Mouse (Mus musculus): ENCODE results near the gene Ablim2. TPM values are rescaled to one million over a fixed set of nuclear protein-coding genes. Genes with fewer than 3 reads are reported as not detected.
A peak's percentile ranks its signal among the peaks of the same experiment; 100 is the strongest.

Ablim2 gene
- polyA plus RNA-seq, 1 experiment: 113 TPM

GRCm38 (mm10) chr5:35903456-35903855, 145.8 kb downstream of the Ablim2 start:
- no peak for DNase-seq (ENCODE audit: extremely low spot score in 1 of 2, low spot score in 1 of 2)

- DNase-seq (ENCODE audit: extremely low spot score in 1 of 2, low spot score in 1 of 2): no peak
Measured at GRCm38 (mm10) chr5:35905283-35905682, 147.6 kb downstream of the Ablim2 start.

GRCm38 (mm10) chr5:35907090-35907489, 149.4 kb downstream of the Ablim2 start:
- DNase-seq (ENCODE audit: extremely low spot score in 1 of 2, low spot score in 1 of 2): no peak

- DNase-seq (ENCODE audit: extremely low spot score in 1 of 2, low spot score in 1 of 2): peak; percentile 58 to 74
Measured at GRCm38 (mm10) chr5:35907633-35908426, 150.2 kb downstream of the Ablim2 start.

GRCm38 (mm10) chr5:35908626-35909443, 151.2 kb downstream of the Ablim2 start:
- DNase-seq (ENCODE audit: extremely low spot score in 1 of 2, low spot score in 1 of 2): peak in 1 of 2 experiments; percentile 44

GRCm38 (mm10) chr5:35915629-35916300, 158.1 kb downstream of the Ablim2 start:
- DNase-seq (ENCODE audit: extremely low spot score in 1 of 2, low spot score in 1 of 2): no peak

DNA sequence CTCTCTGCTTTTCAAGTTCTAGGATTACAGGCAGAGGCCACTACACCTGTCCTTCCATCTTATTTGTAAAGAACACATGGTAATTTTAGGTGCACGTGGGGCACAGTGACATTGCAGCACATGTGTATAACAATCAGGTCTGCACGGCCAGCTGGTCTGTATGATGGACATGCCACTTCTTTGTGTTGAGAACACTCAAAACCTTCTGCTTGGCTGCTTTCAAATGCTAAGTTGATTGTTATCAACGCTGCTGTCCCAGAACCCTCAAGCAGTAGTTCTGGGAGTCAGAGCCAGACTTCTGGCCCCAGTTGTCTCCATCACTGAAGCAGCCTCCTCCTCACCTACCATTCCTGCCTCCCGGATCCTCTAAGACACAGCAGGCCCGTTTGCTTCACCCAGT, 159.0 kb downstream of the Ablim2 start:
- DNase-seq (ENCODE audit: extremely low spot score in 1 of 2, low spot score in 1 of 2): no peak

GRCm38 (mm10) chr5:35918387-35918786, 160.7 kb downstream of the Ablim2 start:
- peak in 1 of 2 experiments; percentile 57 for DNase-seq (ENCODE audit: extremely low spot score in 1 of 2, low spot score in 1 of 2)

DNA sequence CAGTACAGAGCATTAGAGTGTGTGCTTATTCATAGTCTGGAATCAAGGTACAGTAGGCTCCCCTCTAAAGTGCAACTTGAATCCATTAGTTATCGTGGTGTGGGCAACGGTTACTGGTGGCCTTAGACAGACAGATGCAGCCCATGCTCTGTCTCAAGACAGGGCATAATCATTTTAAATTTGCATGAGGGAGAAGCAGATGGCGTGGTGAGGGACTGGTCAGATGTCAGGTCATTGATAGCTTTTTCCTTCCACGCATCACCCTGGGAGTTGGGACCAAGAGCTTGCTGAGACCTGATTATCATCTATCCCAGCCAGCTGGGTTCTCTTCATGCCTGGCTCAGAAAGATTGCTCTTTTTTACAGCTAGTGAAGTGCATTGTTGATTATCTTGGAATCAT, 162.4 kb downstream of the Ablim2 start:
- DNase-seq (ENCODE audit: extremely low spot score in 1 of 2, low spot score in 1 of 2): no peak

GRCm38 (mm10) chr5:35920557-35920956, 162.9 kb downstream of the Ablim2 start:
- no peak for DNase-seq (ENCODE audit: extremely low spot score in 1 of 2, low spot score in 1 of 2)

GRCm38 (mm10) chr5:35921141-35921540, 163.5 kb downstream of the Ablim2 start:
- no peak for DNase-seq (ENCODE audit: extremely low spot score in 1 of 2, low spot score in 1 of 2)

DNA sequence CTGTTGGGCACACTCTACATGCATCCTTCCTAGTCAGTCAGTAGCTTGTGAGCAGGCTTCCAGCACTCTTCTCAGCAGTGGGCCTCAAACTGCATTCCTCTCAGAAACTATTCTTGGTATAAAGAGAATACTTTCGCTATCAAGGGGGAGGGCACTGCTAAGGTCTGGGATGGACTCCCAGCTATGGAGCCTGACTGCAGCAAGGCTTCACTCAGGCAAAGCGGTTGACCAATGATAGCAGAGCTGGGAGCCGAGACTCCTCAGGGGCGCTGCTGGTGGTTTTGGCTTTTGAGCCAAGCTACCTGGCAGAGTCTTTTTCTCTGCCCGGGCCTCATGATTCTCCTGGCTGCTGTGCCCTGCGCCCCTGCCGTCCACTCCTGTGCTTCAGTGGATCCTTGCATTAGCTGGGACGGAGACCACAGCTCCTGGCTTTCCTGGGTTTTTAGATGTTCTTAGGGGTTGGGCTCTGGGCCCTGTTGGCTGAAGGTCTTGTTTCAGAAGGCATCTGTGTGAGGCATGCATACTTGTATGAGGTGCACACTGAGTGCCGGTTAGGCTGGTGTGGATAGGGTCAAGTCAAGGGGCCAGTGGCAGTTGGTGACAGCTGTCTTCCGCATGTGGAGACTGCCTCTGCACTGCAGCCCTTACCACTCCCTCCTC, 164.0 kb downstream of the Ablim2 start:
- DNase-seq (ENCODE audit: extremely low spot score in 1 of 2, low spot score in 1 of 2): no peak

DNA sequence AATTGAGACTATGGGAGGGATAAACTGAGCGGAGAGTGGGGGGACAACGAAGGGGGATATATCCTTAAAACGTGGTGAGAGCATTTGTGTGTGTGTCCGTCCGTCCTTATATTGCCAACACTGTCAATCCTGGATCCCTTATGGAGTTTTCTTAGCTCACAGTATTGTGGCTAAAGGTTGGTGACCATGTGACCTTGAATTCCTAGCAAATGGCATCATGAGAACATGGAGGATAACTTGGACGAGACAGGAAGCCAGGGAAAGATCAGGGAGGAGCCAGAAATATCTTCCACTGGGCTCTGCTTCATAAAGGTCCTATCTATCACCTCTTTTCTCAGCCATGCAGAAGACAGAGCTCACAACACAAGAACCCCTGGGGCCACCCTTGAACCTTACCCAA, 165.8 kb downstream of the Ablim2 start:
- no peak for DNase-seq (ENCODE audit: extremely low spot score in 1 of 2, low spot score in 1 of 2)

- peak; percentile 47 to 73 for DNase-seq (ENCODE audit: extremely low spot score in 1 of 2, low spot score in 1 of 2)
Measured at GRCm38 (mm10) chr5:35925171-35925634, 167.5 kb downstream of the Ablim2 start.

DNA sequence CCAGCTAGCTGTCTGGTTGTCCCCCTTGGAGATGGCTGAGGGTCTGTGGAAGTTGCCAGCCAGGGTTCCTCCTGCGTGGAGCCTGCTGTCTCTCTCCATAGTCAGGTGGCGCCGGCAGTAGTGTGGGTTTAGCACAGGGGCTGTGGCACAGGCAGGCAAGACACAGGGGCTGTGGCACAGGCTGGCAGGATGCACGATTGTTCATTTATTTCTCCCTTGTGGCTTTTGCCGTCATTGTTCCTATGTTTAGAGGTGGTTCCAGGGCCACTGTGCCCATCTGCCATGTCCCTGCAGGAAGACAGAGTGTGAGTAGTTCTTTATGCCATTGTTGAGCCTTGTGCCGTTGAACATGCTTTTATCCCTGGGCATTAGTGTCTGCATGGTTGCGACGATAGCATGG, 168.8 kb downstream of the Ablim2 start:
- no peak for DNase-seq (ENCODE audit: extremely low spot score in 1 of 2, low spot score in 1 of 2)

- no peak for DNase-seq (ENCODE audit: extremely low spot score in 1 of 2, low spot score in 1 of 2)
Measured at GRCm38 (mm10) chr5:35931296-35931695, 173.6 kb downstream of the Ablim2 start.

GRCm38 (mm10) chr5:35933059-35933458, 175.4 kb downstream of the Ablim2 start:
- DNase-seq (ENCODE audit: extremely low spot score in 1 of 2, low spot score in 1 of 2): no peak

Data from frontal cortex, adult 2 months (tissue).